Mouse (Mus musculus) MEL (cell line): Measurements from ENCODE around the gene Mmaa. TPM values are rescaled to one million over a fixed set of nuclear protein-coding genes. Genes with fewer than 3 reads are reported as not detected.

Experiments
- DNase-seq: peaks from one replicate; pipeline ENCODE4 v3.0.0; 2011; ENCODE audit warnings: low read depth, low spot score
- H3K27ac ChIP-seq: 2 replicates; pipeline ENCODE4 v1.5.1; 2012; ENCODE audit warnings: low read depth, mild to moderate bottlenecking, control low read depth, low read length, moderate library complexity; ENCODE audit not compliant: control insufficient read depth
- H3K27me3 ChIP-seq, 2 experiments: fragments of 150-350 bp in 1 of 2; sonication (generic) in 1 of 2; 2 replicates each; pipeline ENCODE4 v1.6.1; 2012; ENCODE audit warnings: low read length in 2 of 2, mild to moderate bottlenecking in 2 of 2, improper control_type of control experiment in 1 of 2, moderate library complexity in 1 of 2; ENCODE audit not compliant: insufficient read depth in 2 of 2, control insufficient read depth in 1 of 2
- H3K36me3 ChIP-seq, 2 experiments: 2 replicates each; pipeline ENCODE4 v1.6.1; 2012 to 2014; ENCODE audit warnings: low read length in 2 of 2, improper control_type of control experiment in 1 of 2, inconsistent platforms in 1 of 2, mild to moderate bottlenecking in 1 of 2; ENCODE audit not compliant: insufficient read depth in 2 of 2, control insufficient read depth in 1 of 2
- H3K4me1 ChIP-seq, 2 experiments: fragments of 150-350 bp in 1 of 2; sonication (generic) in 1 of 2; 2 replicates each; pipeline ENCODE4 v1.6.1; 2012; ENCODE audit warnings: low read length in 2 of 2, improper control_type of control experiment in 1 of 2, mild to moderate bottlenecking in 1 of 2; ENCODE audit not compliant: insufficient read depth in 2 of 2, control insufficient read depth in 1 of 2
- H3K4me3 ChIP-seq, 2 experiments: fragments of 150-350 bp in 1 of 2; sonication (generic) in 1 of 2; 2 replicates each; pipeline ENCODE4 v1.5.1; 2012; ENCODE audit warnings: low read depth in 2 of 2, low read length in 2 of 2, mild to moderate bottlenecking in 2 of 2, moderate library complexity in 2 of 2, control low read depth in 1 of 2, improper control_type of control experiment in 1 of 2; ENCODE audit not compliant: control insufficient read depth in 1 of 2, insufficient read depth in 1 of 2
- H3K79me2 ChIP-seq: 2 replicates; pipeline ENCODE4 v1.6.1; 2012; ENCODE audit warnings: mild to moderate bottlenecking, low read length, moderate library complexity; ENCODE audit not compliant: control insufficient read depth, poor library complexity, insufficient read depth
- H3K9ac ChIP-seq: 2 replicates; pipeline ENCODE4 v1.6.1; 2012; ENCODE audit warnings: low read depth, mild to moderate bottlenecking, control low read depth, low read length, moderate library complexity; ENCODE audit not compliant: control insufficient read depth, poor library complexity, severe bottlenecking
- H3K9me3 ChIP-seq: fragments of 150-350 bp; sonication (generic); replicated peaks from 2 replicates; pipeline ENCODE4 v1.6.1; 2012; ENCODE audit warnings: mild to moderate bottlenecking, low read length, improper control_type of control experiment, moderate library complexity; ENCODE audit not compliant: insufficient read depth
- CTCF ChIP-seq, 3 experiments: IDR thresholded peaks in 2 of 3; conservative IDR thresholded peaks in 1 of 3; 2 replicates each; pipeline ENCODE4 v1.5.1; 2011 to 2012; ENCODE audit warnings: low read length in 3 of 3, low read depth in 2 of 3, mild to moderate bottlenecking in 2 of 3, improper control_type of control experiment in 1 of 3, inconsistent platforms in 1 of 3, mixed read lengths in 1 of 3, moderate library complexity in 1 of 3; ENCODE audit not compliant: control insufficient read depth in 1 of 3, insufficient read depth in 1 of 3, poor library complexity in 1 of 3, severe bottlenecking in 1 of 3
- EP300 ChIP-seq, 2 experiments: IDR thresholded peaks; 2 replicates each; pipeline ENCODE4 v1.6.1; 2011; ENCODE audit warnings: improper control_type of control experiment in 2 of 2, low read length in 2 of 2, low read depth in 1 of 2, mild to moderate bottlenecking in 1 of 2
- HCFC1 ChIP-seq: IDR thresholded peaks from 2 replicates; pipeline ENCODE4 v1.6.1; 2012; ENCODE audit warnings: low read depth, mild to moderate bottlenecking, inconsistent platforms, low read length, improper control_type of control experiment, moderate library complexity
- MAX ChIP-seq: IDR thresholded peaks from 2 replicates; pipeline ENCODE4 v1.6.1; 2011; ENCODE audit warnings: low read length, improper control_type of control experiment
- MAZ ChIP-seq: IDR thresholded peaks from 2 replicates; pipeline ENCODE4 v1.6.1; 2012; ENCODE audit warnings: low read depth, mild to moderate bottlenecking, inconsistent platforms, low read length, improper control_type of control experiment
- SMC3 ChIP-seq: IDR thresholded peaks from 2 replicates; pipeline ENCODE4 v1.6.1; 2011; ENCODE audit warnings: low read depth, low read length, improper control_type of control experiment
- UBTF ChIP-seq: IDR thresholded peaks from 2 replicates; pipeline ENCODE4 v1.6.1; 2012; ENCODE audit warnings: low read depth, mild to moderate bottlenecking, inconsistent platforms, low read length, improper control_type of control experiment, moderate library complexity, borderline replicate concordance; ENCODE audit not compliant: insufficient read depth
- polyA plus RNA-seq, 2 experiments: library from polyadenylated mRNA; stranded (reverse) in 1 of 2; unstranded in 1 of 2; fragments of >175 nt in 1 of 2; fragments of >200 nt in 1 of 2; gene quantifications; 2 replicates each; pipeline versions ENCODE4 v1.2.1 to v1.2.4; 2012; ENCODE audit warnings: low replicate concordance in 2 of 2, low read depth in 1 of 2; ENCODE audit not compliant: insufficient read length in 2 of 2, insufficient read depth in 1 of 2, missing spikeins in 1 of 2
- total RNA-seq: library from RNA; depleted of rRNA; stranded (reverse); fragments of 300-350 nt; gene quantifications from 2 replicates; pipeline ENCODE4 v1.2.3, GENCODE M21; 2012; rRNA removed

Gene Mmaa
- total and polyA plus RNA-seq, 3 experiments: 3.2 to 6.8 TPM; not detected in 1

DNA sequence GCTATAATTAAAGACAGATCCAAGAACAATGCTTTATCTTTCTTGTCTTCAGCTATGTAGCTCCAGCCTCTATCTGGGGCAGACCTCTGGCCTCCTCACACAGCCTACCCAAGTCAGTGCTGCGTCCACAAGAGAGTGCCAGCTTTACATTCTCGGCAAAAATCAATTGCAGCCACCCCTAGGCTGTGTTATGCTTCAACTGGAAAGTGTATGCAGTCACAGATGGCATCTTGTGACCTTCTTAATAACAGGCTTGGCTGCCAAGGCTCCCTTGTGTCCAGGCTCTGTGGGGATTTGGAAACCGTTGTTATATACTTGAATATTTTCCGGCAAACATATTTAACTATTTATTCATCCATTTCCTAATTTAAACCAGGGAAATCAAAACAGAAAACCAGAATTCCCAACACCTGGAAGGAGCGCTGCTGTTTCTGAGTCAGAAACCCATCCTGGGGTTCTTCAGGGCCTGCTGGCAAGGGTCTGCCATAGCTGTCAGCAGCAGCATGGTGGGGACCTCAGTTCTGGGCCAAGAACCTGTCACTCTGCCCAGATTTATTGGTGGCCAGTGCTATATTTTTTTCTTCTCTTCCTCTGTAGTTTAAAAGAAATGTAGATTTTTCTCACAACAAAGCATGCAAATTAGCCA is 72.5 kb downstream of the Mmaa start:
- no peak for TF ChIP-seq SMC3
- no peak for TF ChIP-seq EP300 (IDR thresholded peaks at IDR 0.05; ENCODE audit: low read depth in 1 of 2, low read length in 2 of 2)
- TF ChIP-seq HCFC1: no peak
- no peak for TF ChIP-seq MAZ
- TF ChIP-seq MAX: no peak
- TF ChIP-seq CTCF (IDR thresholded peaks at IDR 0.05 in 2 of 3, conservative IDR thresholded peaks at IDR 0.05 in 1 of 3; ENCODE audit: control insufficient read depth in 1 of 3, insufficient read depth in 1 of 3, low read depth in 2 of 3, low read length in 3 of 3, poor library complexity in 1 of 3, severe bottlenecking in 1 of 3): no peak
- no peak for TF ChIP-seq UBTF
- TF ChIP-seq, all 39 proteins: peak for 0
- Histone ChIP-seq H3K36me3 (no peaks in the 10 kb centered on the region), H3K4me3 (no peak overlapping the region), H3K27me3 (no peaks in the 10 kb centered on the region), H3K27ac (no peak overlapping the region), H3K9ac (no peak overlapping the region), H3K79me2 (no peaks in the 10 kb centered on the region), H3K4me1 (no peaks in the 10 kb centered on the region), H3K9me3 (no peaks in the 10 kb centered on the region)
- no peak for DNase-seq

Other genes starting within 250 kb of the Mmaa start
- not detected in 2 replicates for gene 1700011L22Rik, start 46.4 kb downstream of the Mmaa start, total RNA-seq
- gene 1700011L22Rik, start 46.4 kb downstream of the Mmaa start, polyA plus RNA-seq: not detected
- 1.3 and 2.1 TPM in 2 replicates for gene Smad1, start 104.6 kb upstream of the Mmaa start, total RNA-seq
- 1 to 10 TPM in 1 of 2 experiments, not detected in 1; 2.0 TPM for gene Smad1, start 104.6 kb upstream of the Mmaa start, polyA plus RNA-seq